Mouse (Mus musculus): ENCODE measurements around the gene Tex264. TPM values are rescaled to one million over a fixed set of nuclear protein-coding genes. Genes with fewer than 3 reads are reported as not detected.

Gene Tex264
- polyA plus RNA-seq, 1 experiment from 2014 or later, result 67.7 TPM

DNA sequence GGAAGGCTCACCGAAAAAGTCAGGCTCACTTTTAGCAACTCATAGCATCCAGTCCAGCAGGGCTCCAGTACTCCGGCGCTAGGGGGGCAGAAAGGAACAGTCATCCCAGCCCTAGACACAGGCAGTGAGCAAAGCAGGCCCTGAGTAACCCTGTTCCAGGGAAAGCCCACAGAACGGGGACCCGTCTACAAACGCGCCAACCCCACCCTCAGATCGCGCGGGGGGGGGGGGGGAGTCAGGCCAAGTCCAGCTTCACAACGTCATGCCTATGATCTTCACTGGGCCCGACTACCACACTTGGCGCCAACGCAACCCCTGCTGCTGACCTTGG lies 844 bp downstream of the Tex264 start:
- Histone ChIP-seq H3K27ac (ENCODE audit: low read length) (peak overlapping the region; percentile 83), H3K4me2 (replicated peaks; ENCODE audit: low read depth, low read length) (peak overlapping the region; percentile 96), H3K4me1 (ENCODE audit: insufficient read depth, low read depth, low read length) (peaks cover 7% of the 10 kb centered on the region; the same call in 1 of the 2 replicates), H3K9me3 (ENCODE audit: low read length) (no peaks in the 10 kb centered on the region), H3K27me3 (replicated peaks; ENCODE audit: insufficient read depth, low read length) (no peaks in the 10 kb centered on the region), H3K36me3 (ENCODE audit: insufficient read depth, low read length) (0 out of 2 replicates have a peak, but pooled peaks cover 7% of the 10 kb centered on the region), H3K4me3 (ENCODE audit: low read depth, low read length) (peak overlapping the region; percentile 62), H3K9ac (replicated peaks; ENCODE audit: low read depth) (peak overlapping the region; percentile 63)
- DNase-seq (ENCODE audit: low spot score) (no peak), ATAC-seq (peak; percentile 11; the same call in 1 of the 2 replicates)
- TF ChIP-seq CTCF (IDR thresholded peaks at IDR 0.05), result no peak
- no peak for TF ChIP-seq EP300 (IDR thresholded peaks at IDR 0.05)
- WGBS, result 5% methylated on average over 11 of the region's 14 CpGs

DNA sequence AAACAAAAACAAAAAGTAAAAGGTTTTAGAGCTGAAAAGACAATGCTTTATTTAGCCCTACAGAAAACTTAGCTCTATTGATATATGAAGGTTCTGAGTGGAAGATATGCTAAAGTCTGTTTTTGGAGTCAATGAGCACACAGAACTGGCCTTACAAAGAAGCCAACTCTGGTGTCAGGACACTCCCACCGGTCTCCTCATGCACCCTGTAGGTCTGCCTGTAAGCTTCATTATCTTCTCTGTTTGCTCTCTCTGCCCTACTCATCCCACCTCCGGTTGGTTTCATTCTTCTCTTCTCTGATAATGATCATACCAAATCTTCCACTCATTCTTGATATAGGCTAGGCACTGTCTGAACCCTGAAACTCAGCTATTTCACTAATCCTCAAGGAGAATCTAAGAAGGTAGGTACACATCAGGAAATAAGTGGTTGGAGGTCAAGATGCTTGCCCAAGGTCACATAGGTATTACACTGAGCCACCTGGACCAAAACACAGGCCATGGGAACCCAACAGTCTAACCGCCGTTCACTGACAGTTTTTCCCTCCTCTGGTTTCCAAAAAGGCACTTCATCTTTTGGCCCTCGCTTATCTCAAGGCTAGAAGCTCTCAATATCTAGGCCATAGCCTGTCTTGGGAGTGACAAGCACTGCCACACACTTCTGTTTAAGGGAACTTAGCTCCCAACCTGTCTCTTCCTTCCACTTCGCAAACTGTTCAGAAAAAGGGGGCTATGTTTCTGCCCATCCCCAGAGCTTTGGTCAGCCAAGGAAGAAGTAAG lies 1.4 kb downstream of the Tex264 start:
- no peak overlapping the region for H3K27ac ChIP-seq (ENCODE audit: low read length)
- H3K4me1 ChIP-seq (ENCODE audit: insufficient read depth, low read depth, low read length), result peaks cover 7% of the 10 kb centered on the region; the same call in 1 of the 2 replicates
- no peak for ATAC-seq
- no peaks in the 10 kb centered on the region for H3K27me3 ChIP-seq (replicated peaks; ENCODE audit: insufficient read depth, low read length)
- peak overlapping the region; percentile 62; the same call in 1 of the 2 replicates for H3K4me3 ChIP-seq (ENCODE audit: low read depth, low read length)
- TF ChIP-seq CTCF (IDR thresholded peaks at IDR 0.05), result no peak
- no peak for TF ChIP-seq EP300 (IDR thresholded peaks at IDR 0.05)
- H3K9ac ChIP-seq (replicated peaks; ENCODE audit: low read depth), result peak overlapping the region; percentile 63
- WGBS, result 68% methylated on average over 6 of the region's 6 CpGs
- peaks cover 9% of the 10 kb centered on the region; the same call in 1 of the 2 replicates for H3K36me3 ChIP-seq (ENCODE audit: insufficient read depth, low read length)
- DNase-seq (ENCODE audit: low spot score), result no peak
- peak overlapping the region; percentile 96 for H3K4me2 ChIP-seq (replicated peaks; ENCODE audit: low read depth, low read length)
- no peaks in the 10 kb centered on the region for H3K9me3 ChIP-seq (ENCODE audit: low read length)

DNA sequence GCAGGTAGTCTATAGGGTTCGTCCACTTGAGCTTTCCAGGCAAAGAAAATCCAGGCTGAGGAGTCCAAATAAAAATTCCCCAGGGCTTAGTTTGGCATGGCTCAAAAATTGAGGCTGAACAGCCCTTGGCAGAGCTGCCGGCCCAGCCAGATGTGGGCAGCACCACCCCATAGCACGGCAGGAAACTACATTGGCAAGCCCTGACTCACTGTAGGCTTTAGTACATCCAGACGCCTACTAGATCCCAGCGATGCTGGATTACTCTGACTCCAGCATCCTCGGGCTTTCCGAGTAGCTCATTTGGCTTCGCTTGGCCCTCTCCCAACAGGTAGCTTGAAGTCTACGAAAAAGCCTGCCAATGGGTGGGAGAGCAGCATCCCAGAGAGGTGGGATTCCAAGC lies 4.7 kb downstream of the Tex264 start:
- Histone ChIP-seq H3K27me3 (replicated peaks; ENCODE audit: insufficient read depth, low read length) (no peaks in the 10 kb centered on the region), H3K27ac (ENCODE audit: low read length) (no peak overlapping the region), H3K4me1 (ENCODE audit: insufficient read depth, low read depth, low read length) (peaks cover 4% of the 10 kb centered on the region; the same call in 1 of the 2 replicates), H3K9ac (replicated peaks; ENCODE audit: low read depth) (no peak overlapping the region), H3K4me3 (ENCODE audit: low read depth, low read length) (no peak overlapping the region), H3K9me3 (ENCODE audit: low read length) (no peaks in the 10 kb centered on the region), H3K4me2 (replicated peaks; ENCODE audit: low read depth, low read length) (no peak overlapping the region), H3K36me3 (ENCODE audit: insufficient read depth, low read length) (peaks cover 14% of the 10 kb centered on the region; the same call in 1 of the 2 replicates)
- 89% methylated on average over 9 of the region's 9 CpGs for WGBS
- TF ChIP-seq CTCF (IDR thresholded peaks at IDR 0.05) (no peak), EP300 (IDR thresholded peaks at IDR 0.05) (no peak)
- ATAC-seq (no peak), DNase-seq (ENCODE audit: low spot score) (no peak)

GRCm38 (mm10) chr9:106678242-106678641 lies 7.5 kb downstream of the Tex264 start:
- no peak overlapping the region for H3K4me3 ChIP-seq (ENCODE audit: low read depth, low read length)
- DNase-seq (ENCODE audit: low spot score), result no peak
- H3K9ac ChIP-seq (replicated peaks; ENCODE audit: low read depth), result no peak overlapping the region
- H3K4me1 ChIP-seq (ENCODE audit: insufficient read depth, low read depth, low read length), result no peaks in the 10 kb centered on the region
- WGBS, result 80% methylated on average over 4 of the region's 4 CpGs
- H3K27me3 ChIP-seq (replicated peaks; ENCODE audit: insufficient read depth, low read length), result no peaks in the 10 kb centered on the region
- H3K27ac ChIP-seq (ENCODE audit: low read length), result no peak overlapping the region
- H3K9me3 ChIP-seq (ENCODE audit: low read length), result no peaks in the 10 kb centered on the region
- no peak overlapping the region for H3K4me2 ChIP-seq (replicated peaks; ENCODE audit: low read depth, low read length)
- peaks cover 18% of the 10 kb centered on the region; the same call in 1 of the 2 replicates for H3K36me3 ChIP-seq (ENCODE audit: insufficient read depth, low read length)
- ATAC-seq, result no peak
- TF ChIP-seq CTCF (IDR thresholded peaks at IDR 0.05) (no peak), EP300 (IDR thresholded peaks at IDR 0.05) (no peak)

DNA sequence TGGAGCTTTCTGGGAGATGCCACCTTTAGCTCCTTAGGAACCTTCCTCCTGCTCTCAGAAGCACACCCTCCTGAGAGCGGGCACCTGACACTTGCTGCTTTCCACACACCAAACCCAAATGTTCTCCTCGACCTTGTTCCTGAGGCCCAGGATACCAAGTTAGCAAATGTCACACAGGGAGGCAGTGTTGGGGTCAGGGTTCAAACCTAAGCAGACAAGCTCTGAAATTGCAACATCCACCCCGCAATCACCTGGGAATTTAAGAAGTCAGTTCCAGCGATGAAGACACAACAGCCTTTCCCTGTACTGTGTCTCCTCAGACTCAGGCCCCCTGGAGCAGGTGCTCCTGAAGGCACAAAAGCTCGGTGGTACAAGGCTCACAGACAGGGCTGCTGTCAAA lies 8.0 kb downstream of the Tex264 start:
- no peak overlapping the region for H3K9ac ChIP-seq (replicated peaks; ENCODE audit: low read depth)
- DNase-seq (ENCODE audit: low spot score) (no peak), ATAC-seq (no peak)
- no peak overlapping the region for H3K4me3 ChIP-seq (ENCODE audit: low read depth, low read length)
- no peak overlapping the region for H3K4me2 ChIP-seq (replicated peaks; ENCODE audit: low read depth, low read length)
- H3K9me3 ChIP-seq (ENCODE audit: low read length), result no peaks in the 10 kb centered on the region
- 81% methylated on average over 5 of the region's 5 CpGs for WGBS
- H3K27me3 ChIP-seq (replicated peaks; ENCODE audit: insufficient read depth, low read length), result no peaks in the 10 kb centered on the region
- peaks cover 22% of the 10 kb centered on the region; the same call in 1 of the 2 replicates for H3K36me3 ChIP-seq (ENCODE audit: insufficient read depth, low read length)
- H3K27ac ChIP-seq (ENCODE audit: low read length), result no peak overlapping the region
- TF ChIP-seq CTCF (IDR thresholded peaks at IDR 0.05) (no peak), EP300 (IDR thresholded peaks at IDR 0.05) (no peak)
- H3K4me1 ChIP-seq (ENCODE audit: insufficient read depth, low read depth, low read length), result no peaks in the 10 kb centered on the region

GRCm38 (mm10) chr9:106676571-106676970 lies 9.2 kb downstream of the Tex264 start:
- ATAC-seq (no peak), DNase-seq (ENCODE audit: low spot score) (no peak)
- 76% methylated on average over 4 of the region's 4 CpGs for WGBS
- peaks cover 25% of the 10 kb centered on the region; the same call in 1 of the 2 replicates for H3K36me3 ChIP-seq (ENCODE audit: insufficient read depth, low read length)
- H3K27ac ChIP-seq (ENCODE audit: low read length), result no peak overlapping the region
- TF ChIP-seq EP300 (IDR thresholded peaks at IDR 0.05) (no peak), CTCF (IDR thresholded peaks at IDR 0.05) (no peak)
- no peaks in the 10 kb centered on the region for H3K27me3 ChIP-seq (replicated peaks; ENCODE audit: insufficient read depth, low read length)
- no peak overlapping the region for H3K9ac ChIP-seq (replicated peaks; ENCODE audit: low read depth)
- no peaks in the 10 kb centered on the region for H3K9me3 ChIP-seq (ENCODE audit: low read length)
- no peak overlapping the region for H3K4me3 ChIP-seq (ENCODE audit: low read depth, low read length)
- H3K4me2 ChIP-seq (replicated peaks; ENCODE audit: low read depth, low read length), result no peak overlapping the region
- no peaks in the 10 kb centered on the region for H3K4me1 ChIP-seq (ENCODE audit: insufficient read depth, low read depth, low read length)
